Mouse (Mus musculus) right cerebral cortex, postnatal 14 days (tissue): ENCODE measurements around the gene Spns3.

Experiments
- DNase-seq: peaks from one replicate; pipeline ENCODE4 v3.0.0; 2022

The Spns3 gene

GRCm38 (mm10) chr11:72479499-72479898 is 70.8 kb downstream of the Spns3 start:
- no peak for DNase-seq

GRCm38 (mm10) chr11:72478228-72478627 is 72.1 kb downstream of the Spns3 start:
- DNase-seq, result no peak

GRCm38 (mm10) chr11:72477653-72478052 is 72.7 kb downstream of the Spns3 start:
- no peak for DNase-seq

- DNase-seq, result no peak
Measured at GRCm38 (mm10) chr11:72477182-72477581, 73.1 kb downstream of the Spns3 start.

GRCm38 (mm10) chr11:72476074-72476625 is 74.2 kb downstream of the Spns3 start:
- DNase-seq, result no peak

GRCm38 (mm10) chr11:72475408-72475807 is 74.9 kb downstream of the Spns3 start:
- no peak for DNase-seq

GRCm38 (mm10) chr11:72474926-72475325 is 75.4 kb downstream of the Spns3 start:
- DNase-seq, result no peak

- DNase-seq, result no peak
Measured at GRCm38 (mm10) chr11:72473540-72473939, 76.8 kb downstream of the Spns3 start.

GRCm38 (mm10) chr11:72471381-72471780 is 78.9 kb downstream of the Spns3 start:
- DNase-seq, result no peak

- no peak for DNase-seq
Measured at GRCm38 (mm10) chr11:72470004-72470403, 80.3 kb downstream of the Spns3 start.

- peak; percentile 64 for DNase-seq
Measured at GRCm38 (mm10) chr11:72469217-72469616, 81.1 kb downstream of the Spns3 start.

- no peak for DNase-seq
Measured at GRCm38 (mm10) chr11:72468525-72468924, 81.8 kb downstream of the Spns3 start.

- no peak for DNase-seq
Measured at GRCm38 (mm10) chr11:72466694-72467507, 83.4 kb downstream of the Spns3 start.

- DNase-seq, result no peak
Measured at GRCm38 (mm10) chr11:72465978-72466693, 84.2 kb downstream of the Spns3 start.

GRCm38 (mm10) chr11:72464821-72465220 is 85.5 kb downstream of the Spns3 start:
- no peak for DNase-seq

- no peak for DNase-seq
Measured at GRCm38 (mm10) chr11:72461500-72461981, 88.8 kb downstream of the Spns3 start.

- DNase-seq, result no peak
Measured at GRCm38 (mm10) chr11:72458502-72458901, 91.8 kb downstream of the Spns3 start.

GRCm38 (mm10) chr11:72457995-72458496 is 92.3 kb downstream of the Spns3 start:
- DNase-seq, result no peak

GRCm38 (mm10) chr11:72455694-72456093 is 94.6 kb downstream of the Spns3 start:
- DNase-seq, result no peak

- no peak for DNase-seq
Measured at GRCm38 (mm10) chr11:72453105-72453953, 97.0 kb downstream of the Spns3 start.

- no peak for DNase-seq
Measured at GRCm38 (mm10) chr11:72452140-72452665, 98.1 kb downstream of the Spns3 start.

GRCm38 (mm10) chr11:72447475-72447874 is 102.8 kb downstream of the Spns3 start:
- no peak for DNase-seq
